Mouse (Mus musculus): ENCODE measurements around the gene Ak1. TPM values are rescaled to one million over a fixed set of nuclear protein-coding genes. Genes with fewer than 3 reads are reported as not detected.

Gene Ak1
- polyA plus RNA-seq, 1 experiment from 2014 or later, result 2.2 TPM

DNA sequence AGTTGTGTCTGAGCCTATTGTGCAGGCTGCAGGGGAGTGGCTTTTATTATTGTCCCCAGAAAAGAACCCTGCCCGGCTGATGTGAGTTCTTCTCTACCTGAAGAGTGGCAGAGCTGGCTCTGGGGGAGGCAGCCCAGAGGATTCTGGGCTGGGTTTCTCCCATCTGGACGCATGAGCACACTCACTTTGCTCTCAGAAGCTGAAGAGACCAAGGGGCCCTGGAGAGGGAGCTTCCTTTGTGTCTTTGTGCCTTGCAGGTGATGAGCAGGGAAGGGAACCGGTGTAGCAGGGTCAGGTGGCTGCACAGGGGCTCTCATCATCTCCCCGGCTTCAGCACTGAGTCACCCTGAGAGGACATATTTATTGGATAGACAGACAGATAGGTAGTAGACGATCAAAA, 40.7 kb downstream of the Ak1 start:
- ATAC-seq (ENCODE audit: low read depth) (no peak), DNase-seq (no peak)
- Histone ChIP-seq H3K36me3 (no peaks in the 10 kb centered on the region; the same call in 1 of the 2 replicates), H3K27me3 (no peaks in the 10 kb centered on the region), H3K27ac (peak overlapping the region; percentile 54; the same call in 1 of the 2 replicates), H3K9me3 (replicated peaks) (no peaks in the 10 kb centered on the region), H3K4me3 (replicated peaks) (no peak overlapping the region), H3K9ac (no peak overlapping the region), H3K4me2 (no peak overlapping the region), H3K4me1 (replicated peaks) (peaks cover 70% of the 10 kb centered on the region)
- 67% methylated on average over 5 of the region's 5 CpGs for WGBS (ENCODE audit: insufficient replicate concordance)

DNA sequence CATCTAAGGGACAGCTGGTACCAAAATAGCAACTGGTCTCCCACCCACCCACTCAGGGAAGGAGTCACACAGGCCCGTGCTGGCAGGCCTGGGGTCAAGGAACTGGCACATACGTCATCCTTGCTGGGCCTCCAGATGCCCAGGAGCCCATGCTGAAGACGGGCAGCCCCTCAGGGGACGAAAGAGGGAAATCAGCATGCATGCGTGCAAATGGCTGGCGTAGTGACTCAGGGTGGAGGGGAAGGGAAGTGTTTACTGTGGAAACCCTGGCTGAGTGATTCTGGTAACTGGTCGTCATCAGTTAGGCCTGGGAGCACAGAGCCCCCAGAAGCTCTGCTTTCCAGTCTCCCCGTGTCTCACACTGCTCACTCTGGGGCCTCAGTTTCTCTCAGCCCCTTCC, 43.8 kb downstream of the Ak1 start:
- no peaks in the 10 kb centered on the region for H3K27me3 ChIP-seq
- ATAC-seq (ENCODE audit: low read depth) (no peak), DNase-seq (no peak)
- peaks cover 54% of the 10 kb centered on the region for H3K4me1 ChIP-seq (replicated peaks)
- H3K4me2 ChIP-seq, result no peak overlapping the region
- 74% methylated on average over 8 of the region's 8 CpGs for WGBS (ENCODE audit: insufficient replicate concordance)
- H3K36me3 ChIP-seq, result no peaks in the 10 kb centered on the region
- H3K27ac ChIP-seq, result no peak overlapping the region
- no peaks in the 10 kb centered on the region for H3K9me3 ChIP-seq (replicated peaks)
- H3K9ac ChIP-seq, result no peak overlapping the region
- H3K4me3 ChIP-seq (replicated peaks), result no peak overlapping the region

DNA sequence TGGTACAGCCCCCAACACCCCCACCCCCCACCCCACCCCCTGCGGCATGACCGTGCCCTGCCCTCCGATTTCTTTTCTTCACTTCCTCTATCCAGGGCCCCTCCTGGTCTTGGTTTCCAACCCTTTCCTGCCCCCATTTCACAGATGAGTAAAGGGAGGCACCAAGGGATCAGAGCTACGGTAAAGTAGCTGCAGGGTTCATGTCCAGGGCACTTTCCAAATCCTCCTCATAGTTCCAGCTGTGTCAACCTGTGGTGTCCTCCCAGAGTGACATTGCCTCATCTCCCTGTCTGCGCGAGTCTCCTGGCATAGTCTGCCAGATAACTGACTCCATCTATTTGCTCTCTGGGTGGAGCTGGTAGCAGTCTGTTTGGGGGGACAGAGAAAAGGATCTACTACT, 44.3 kb downstream of the Ak1 start:
- H3K9ac ChIP-seq, result no peak overlapping the region
- no peaks in the 10 kb centered on the region for H3K36me3 ChIP-seq
- no peak overlapping the region for H3K4me3 ChIP-seq (replicated peaks)
- H3K4me1 ChIP-seq (replicated peaks), result peaks cover 51% of the 10 kb centered on the region
- H3K27ac ChIP-seq, result no peak overlapping the region
- DNase-seq (no peak), ATAC-seq (ENCODE audit: low read depth) (no peak)
- no peak overlapping the region for H3K4me2 ChIP-seq
- no peaks in the 10 kb centered on the region for H3K27me3 ChIP-seq
- WGBS (ENCODE audit: insufficient replicate concordance), result 56% methylated on average over 6 of the region's 6 CpGs
- no peaks in the 10 kb centered on the region for H3K9me3 ChIP-seq (replicated peaks)

DNA sequence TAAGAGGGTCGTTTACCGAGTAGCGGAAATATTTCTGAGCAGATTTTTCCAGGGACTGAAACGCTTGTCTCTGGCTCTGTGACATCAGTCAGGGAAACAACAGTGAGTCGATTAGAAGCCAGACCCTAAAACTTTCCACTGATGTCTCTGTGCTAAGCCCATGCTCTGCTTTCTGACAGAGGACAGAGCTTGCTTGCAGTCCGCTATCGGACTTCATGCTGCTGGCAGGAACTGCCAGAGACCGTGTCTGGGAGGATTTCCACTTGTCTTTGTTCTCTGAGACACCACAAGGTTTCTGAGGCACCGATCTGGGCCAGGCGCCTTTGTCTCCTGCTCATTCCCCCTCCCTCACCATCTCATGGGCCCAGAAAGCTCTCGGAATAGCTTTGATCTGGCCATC, 46.2 kb downstream of the Ak1 start:
- no peak overlapping the region for H3K27ac ChIP-seq
- no peaks in the 10 kb centered on the region for H3K27me3 ChIP-seq
- no peak overlapping the region for H3K9ac ChIP-seq
- no peaks in the 10 kb centered on the region for H3K9me3 ChIP-seq (replicated peaks)
- H3K4me2 ChIP-seq, result no peak overlapping the region
- ATAC-seq (ENCODE audit: low read depth), result no peak
- no peak for DNase-seq
- H3K36me3 ChIP-seq, result peaks cover 14% of the 10 kb centered on the region; the same call in 1 of the 2 replicates
- H3K4me3 ChIP-seq (replicated peaks), result no peak overlapping the region
- 60% methylated on average over 11 of the region's 11 CpGs for WGBS (ENCODE audit: insufficient replicate concordance)
- H3K4me1 ChIP-seq (replicated peaks), result peaks cover 41% of the 10 kb centered on the region

DNA sequence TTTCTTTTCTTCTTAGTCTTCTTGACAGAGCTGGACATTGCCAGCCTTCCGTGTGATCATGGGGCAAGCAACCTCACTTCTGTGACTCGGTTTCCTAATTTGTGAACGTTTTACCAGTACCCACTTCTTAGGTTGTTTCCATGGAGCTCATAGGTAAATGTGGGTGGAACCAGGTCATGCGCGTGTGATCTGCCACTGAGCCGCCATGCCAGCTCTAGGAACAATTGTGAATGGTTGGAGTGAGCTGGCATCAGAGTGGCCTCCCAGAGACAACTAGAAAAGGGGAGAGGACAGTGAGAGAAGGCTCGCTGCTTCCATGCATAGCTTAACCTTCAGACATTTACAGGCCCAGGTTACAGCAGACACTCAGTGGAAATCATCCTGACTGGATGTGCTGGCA, 46.6 kb downstream of the Ak1 start:
- peaks cover 45% of the 10 kb centered on the region for H3K4me1 ChIP-seq (replicated peaks)
- H3K27me3 ChIP-seq, result no peaks in the 10 kb centered on the region
- no peak overlapping the region for H3K9ac ChIP-seq
- ATAC-seq (ENCODE audit: low read depth) (no peak), DNase-seq (no peak)
- no peak overlapping the region for H3K4me2 ChIP-seq
- H3K36me3 ChIP-seq, result peaks cover 16% of the 10 kb centered on the region
- no peaks in the 10 kb centered on the region for H3K9me3 ChIP-seq (replicated peaks)
- no peak overlapping the region for H3K4me3 ChIP-seq (replicated peaks)
- 84% methylated on average over 7 of the region's 7 CpGs for WGBS (ENCODE audit: insufficient replicate concordance)
- H3K27ac ChIP-seq, result no peak overlapping the region

DNA sequence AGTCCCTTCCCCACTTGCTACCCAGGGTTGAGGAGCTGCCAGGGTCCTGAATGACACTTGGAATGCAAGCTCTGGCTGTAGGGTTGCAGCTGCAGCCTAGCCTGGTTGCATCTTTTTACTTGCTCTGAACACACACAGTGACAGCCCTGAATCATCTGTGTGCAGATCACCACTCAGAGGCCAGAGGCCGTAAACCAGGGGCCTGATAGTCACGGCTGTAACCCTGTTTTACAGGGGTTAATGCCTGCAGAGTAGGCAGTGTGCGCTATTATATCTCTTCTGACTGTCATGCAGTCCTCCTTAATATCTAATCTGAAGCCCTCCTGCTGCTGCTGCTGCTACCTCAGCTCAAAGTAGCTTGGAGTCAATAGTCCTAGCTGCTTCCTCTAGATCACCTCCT, 48.3 kb downstream of the Ak1 start:
- no peak overlapping the region for H3K4me3 ChIP-seq (replicated peaks)
- H3K4me1 ChIP-seq (replicated peaks), result peaks cover 50% of the 10 kb centered on the region
- H3K4me2 ChIP-seq, result no peak overlapping the region
- H3K9me3 ChIP-seq (replicated peaks), result no peaks in the 10 kb centered on the region
- WGBS (ENCODE audit: insufficient replicate concordance), result 24% methylated on average over 3 of the region's 3 CpGs
- H3K27me3 ChIP-seq, result no peaks in the 10 kb centered on the region
- ATAC-seq (ENCODE audit: low read depth) (peak; percentile 79), DNase-seq (no peak)
- H3K9ac ChIP-seq, result no peak overlapping the region
- H3K27ac ChIP-seq, result peak overlapping the region; percentile 14; the same call in 1 of the 2 replicates
- peaks cover 29% of the 10 kb centered on the region for H3K36me3 ChIP-seq

DNA sequence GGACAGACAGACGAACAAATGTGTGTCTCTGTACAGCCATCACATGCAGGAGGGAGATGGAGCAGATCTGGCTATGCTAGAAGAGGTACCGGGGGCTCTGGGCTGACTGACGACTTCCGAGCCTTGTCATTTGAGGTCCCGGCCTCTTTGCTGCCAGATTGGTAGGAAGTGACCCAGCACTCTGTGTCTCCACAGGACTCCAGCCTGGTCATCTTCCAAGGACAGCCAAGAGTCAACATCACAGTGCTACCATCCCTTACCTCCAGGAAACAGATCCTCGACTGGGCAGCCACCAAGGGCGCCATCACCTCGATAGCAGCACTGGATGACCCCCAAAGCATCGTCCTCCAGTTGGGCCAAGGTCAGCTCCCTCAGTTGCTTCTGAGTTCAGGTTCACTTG, 49.6 kb downstream of the Ak1 start:
- H3K36me3 ChIP-seq, result peaks cover 38% of the 10 kb centered on the region
- ATAC-seq (ENCODE audit: low read depth), result no peak
- H3K4me1 ChIP-seq (replicated peaks), result peaks cover 38% of the 10 kb centered on the region
- DNase-seq, result no peak
- no peak overlapping the region for H3K4me2 ChIP-seq
- no peak overlapping the region for H3K4me3 ChIP-seq (replicated peaks)
- no peaks in the 10 kb centered on the region for H3K27me3 ChIP-seq
- WGBS (ENCODE audit: insufficient replicate concordance), result 79% methylated on average over 9 of the region's 9 CpGs
- H3K9ac ChIP-seq, result no peak overlapping the region
- no peak overlapping the region for H3K27ac ChIP-seq
- H3K9me3 ChIP-seq (replicated peaks), result no peaks in the 10 kb centered on the region

DNA sequence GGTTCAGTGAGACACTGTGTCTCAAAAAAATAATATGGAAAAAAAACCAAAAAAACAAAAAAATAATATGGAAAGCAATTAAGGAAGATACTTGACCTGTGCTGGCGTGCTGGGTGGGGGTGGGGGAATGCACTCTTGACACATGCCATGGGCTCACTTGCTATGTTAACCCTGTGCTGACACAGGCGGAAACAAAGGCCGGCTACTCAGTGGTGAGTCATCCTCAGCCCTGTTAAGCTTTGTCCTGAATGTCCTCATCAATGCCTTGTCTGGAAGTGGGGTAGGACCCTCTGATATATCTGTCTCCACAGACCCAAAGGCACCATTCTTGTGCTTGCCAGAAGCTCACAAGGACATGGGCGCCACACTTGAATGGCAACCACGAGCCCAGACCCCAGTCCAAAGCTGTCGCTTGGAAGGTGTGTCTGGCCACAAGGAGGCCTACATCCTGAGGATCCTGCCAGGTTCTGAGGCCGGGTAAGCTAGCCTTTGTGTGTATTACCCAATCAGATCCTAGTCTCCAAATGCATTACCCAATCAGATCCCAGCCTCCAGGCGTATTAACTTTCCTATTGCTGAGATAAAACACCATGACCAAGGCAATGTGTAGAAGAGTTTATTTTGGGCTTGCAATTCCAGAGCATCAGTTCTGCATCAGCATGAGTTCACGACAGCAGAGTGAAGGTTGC, 50.5 kb downstream of the Ak1 start:
- H3K4me2 ChIP-seq, result no peak overlapping the region
- H3K36me3 ChIP-seq, result peaks cover 38% of the 10 kb centered on the region
- ATAC-seq (ENCODE audit: low read depth) (no peak), DNase-seq (no peak)
- H3K9me3 ChIP-seq (replicated peaks), result peaks cover 3% of the 10 kb centered on the region; the same call in 1 of the 2 replicates
- WGBS (ENCODE audit: insufficient replicate concordance), result 69% methylated on average over 9 of the region's 9 CpGs
- H3K4me1 ChIP-seq (replicated peaks), result peaks cover 36% of the 10 kb centered on the region
- no peak overlapping the region for H3K27ac ChIP-seq
- H3K9ac ChIP-seq, result no peak overlapping the region
- no peaks in the 10 kb centered on the region for H3K27me3 ChIP-seq
- no peak overlapping the region for H3K4me3 ChIP-seq (replicated peaks)

DNA sequence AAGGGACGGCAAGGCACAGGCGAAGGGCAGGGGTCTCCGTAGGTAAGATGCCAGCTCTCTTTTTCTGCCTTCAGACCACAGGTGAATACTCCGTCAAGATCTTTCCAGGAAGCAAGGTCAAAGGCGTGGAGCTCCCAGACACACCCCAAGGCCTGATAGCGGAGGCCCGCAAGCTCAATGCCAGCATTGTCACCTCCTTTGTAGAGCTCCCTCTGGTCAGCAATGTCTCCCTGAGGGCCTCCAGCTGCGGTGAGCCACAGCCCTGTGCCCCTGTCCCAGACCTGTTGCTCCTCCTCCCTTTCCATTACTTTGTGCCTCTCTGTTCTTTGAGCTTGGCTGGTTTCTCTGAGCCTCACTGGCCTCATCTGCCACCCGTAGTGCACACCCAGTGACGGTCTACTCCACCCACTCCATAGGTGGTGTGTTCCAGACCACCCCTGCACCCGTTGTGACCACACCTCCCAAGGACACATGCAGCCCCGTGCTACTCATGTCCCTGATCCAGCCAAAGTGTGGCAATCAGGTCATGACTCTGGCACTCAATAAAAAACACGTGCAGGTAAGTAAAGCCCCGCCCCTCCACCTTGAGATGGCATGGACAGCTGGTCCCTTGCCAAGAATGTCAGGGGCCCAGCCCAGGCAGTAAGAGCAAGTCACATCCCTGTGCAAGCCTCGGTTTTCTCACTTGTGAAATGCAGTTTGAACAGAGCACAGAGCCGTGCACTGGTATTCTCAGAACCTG, 51.8 kb downstream of the Ak1 start:
- H3K27me3 ChIP-seq, result no peaks in the 10 kb centered on the region
- H3K9ac ChIP-seq, result no peak overlapping the region
- peak overlapping the region; percentile 54; the same call in 1 of the 2 replicates for H3K27ac ChIP-seq
- H3K4me3 ChIP-seq (replicated peaks), result no peak overlapping the region
- peak overlapping the region; percentile 13; the same call in 1 of the 2 replicates for H3K4me2 ChIP-seq
- peaks cover 38% of the 10 kb centered on the region for H3K36me3 ChIP-seq
- peaks cover 36% of the 10 kb centered on the region for H3K4me1 ChIP-seq (replicated peaks)
- DNase-seq, result no peak
- WGBS (ENCODE audit: insufficient replicate concordance), result 45% methylated on average over 16 of the region's 16 CpGs
- ATAC-seq (ENCODE audit: low read depth), result peak; percentile 63
- H3K9me3 ChIP-seq (replicated peaks), result peaks cover 3% of the 10 kb centered on the region; the same call in 1 of the 2 replicates

DNA sequence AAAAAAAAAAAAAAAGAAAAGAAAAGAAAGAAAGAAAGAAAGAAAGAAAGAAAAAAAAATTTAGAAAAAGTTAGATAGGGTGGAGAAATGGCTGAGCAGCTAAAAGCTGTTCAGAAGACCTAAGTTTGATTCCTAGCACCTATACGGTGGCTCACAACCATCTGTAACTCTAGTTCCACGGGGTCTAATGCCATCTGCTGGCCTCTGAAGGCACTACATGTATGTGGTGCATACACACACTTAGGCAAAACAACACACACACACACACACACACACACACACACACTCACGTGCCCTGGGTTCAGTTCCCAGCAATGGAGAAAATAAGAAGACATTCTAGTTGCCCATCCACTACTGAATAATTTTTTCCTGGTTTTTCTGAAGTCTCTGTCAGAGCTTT, 55.3 kb downstream of the Ak1 start:
- Histone ChIP-seq H3K9ac (no peak overlapping the region), H3K27me3 (no peaks in the 10 kb centered on the region), H3K27ac (no peak overlapping the region), H3K4me3 (replicated peaks) (no peak overlapping the region), H3K4me1 (replicated peaks) (peaks cover 22% of the 10 kb centered on the region), H3K4me2 (no peak overlapping the region), H3K9me3 (replicated peaks) (peaks cover 3% of the 10 kb centered on the region; the same call in 1 of the 2 replicates), H3K36me3 (peaks cover 45% of the 10 kb centered on the region)
- no peak for DNase-seq
- WGBS (ENCODE audit: insufficient replicate concordance), result 82% methylated on average over 3 of the region's 3 CpGs
- no peak for ATAC-seq (ENCODE audit: low read depth)

DNA sequence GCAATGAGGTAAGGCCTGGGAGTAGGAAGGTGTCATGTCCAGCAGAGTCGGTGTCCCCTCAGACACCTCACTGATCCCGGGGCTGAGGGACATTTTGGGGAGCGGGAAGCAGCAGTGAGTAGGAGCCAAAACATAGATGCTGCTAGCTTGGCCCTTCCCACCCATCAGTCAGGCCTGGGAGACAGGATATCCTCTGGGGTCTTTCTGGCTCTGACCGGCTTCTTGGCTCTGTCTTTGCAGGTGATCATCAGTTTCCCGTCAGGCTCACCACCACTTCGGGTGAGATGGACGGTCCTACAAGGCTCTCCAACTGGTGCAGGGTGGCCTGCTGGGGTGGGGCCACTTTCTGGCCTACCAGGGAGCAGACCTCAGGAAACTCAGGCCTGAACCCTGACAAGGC, 56.1 kb downstream of the Ak1 start:
- no peaks in the 10 kb centered on the region for H3K27me3 ChIP-seq
- H3K9me3 ChIP-seq (replicated peaks), result peaks cover 3% of the 10 kb centered on the region; the same call in 1 of the 2 replicates
- no peak overlapping the region for H3K4me2 ChIP-seq
- no peak overlapping the region for H3K4me3 ChIP-seq (replicated peaks)
- peaks cover 43% of the 10 kb centered on the region for H3K36me3 ChIP-seq
- no peak overlapping the region for H3K9ac ChIP-seq
- ATAC-seq (ENCODE audit: low read depth) (no peak), DNase-seq (no peak)
- no peak overlapping the region for H3K27ac ChIP-seq
- WGBS (ENCODE audit: insufficient replicate concordance), result 90% methylated on average over 7 of the region's 7 CpGs
- H3K4me1 ChIP-seq (replicated peaks), result peaks cover 14% of the 10 kb centered on the region
